Mouse (Mus musculus): ENCODE measurements around the gene Pde5a. TPM values are rescaled to one million over a fixed set of nuclear protein-coding genes. Genes with fewer than 3 reads are reported as not detected.
A peak's percentile ranks its signal among the peaks of the same experiment; 100 is the strongest.

The Pde5a gene
- total RNA-seq (2021) = 1 to 10 TPM; 1.7 to 2.0 TPM
- long read RNA-seq, experiment 1 = 0 reads
- long read RNA-seq, experiment 2 = 0 reads

- peak; percentile 84 for DNase-seq
- TF ChIP-seq CTCF (IDR thresholded peaks at IDR 0.05) = peak; percentile 77
- intact Hi-C loops (cut with DNase I) = loop anchor here (5.0 to 10.0 kb wide), 2 partner anchors 67 to 84 kb away; no protein-coding TSS in a partner anchor
- peak within 1 kb of the TSS; percentile 86 for H3K27ac ChIP-seq
- H3K4me3 ChIP-seq = peak within 1 kb of the TSS; percentile 92
Observed at GRCm38 (mm10) chr3:122728852-122729600, at the start of gene Pde5a. Gene Pde5a (plus strand): TSS chr3:122728947.

DNA sequence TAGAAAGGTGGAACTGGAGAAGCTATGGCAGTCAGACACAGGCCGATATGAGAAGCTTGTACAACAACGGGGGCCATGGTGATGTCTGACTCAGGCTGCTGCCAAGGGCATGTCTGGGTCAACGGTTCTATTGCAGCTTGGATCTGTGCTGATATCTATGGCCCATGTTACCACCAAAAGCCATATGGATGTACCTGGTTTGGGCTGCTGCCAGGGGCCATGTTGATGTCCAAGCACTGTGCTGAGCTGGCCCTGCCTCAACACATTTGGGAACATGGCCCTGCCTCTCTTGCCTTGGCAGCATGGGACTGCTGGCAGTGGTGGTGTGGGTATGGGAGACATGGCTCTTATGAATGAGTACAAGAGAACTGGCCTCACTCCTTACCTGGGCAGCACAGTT, 47.9 kb upstream of the Pde5a start:
- no peak for TF ChIP-seq CTCF (IDR thresholded peaks at IDR 0.05)
- intact Hi-C loops (cut with DNase I) = no loop called here
- H3K27ac ChIP-seq = no peak overlapping the region

GRCm38 (mm10) chr3:122682352-122682751, 46.4 kb upstream of the Pde5a start:
- no peak for TF ChIP-seq CTCF (IDR thresholded peaks at IDR 0.05)
- intact Hi-C loops (cut with DNase I) = no loop called here
- DNase-seq = no peak
- Histone ChIP-seq H3K4me3 (no peak overlapping the region), H3K27ac (no peak overlapping the region)

More for the DNA sequence above, 47.9 kb upstream of the Pde5a start:
- no peak for DNase-seq
- no peak overlapping the region for H3K4me3 ChIP-seq

DNA sequence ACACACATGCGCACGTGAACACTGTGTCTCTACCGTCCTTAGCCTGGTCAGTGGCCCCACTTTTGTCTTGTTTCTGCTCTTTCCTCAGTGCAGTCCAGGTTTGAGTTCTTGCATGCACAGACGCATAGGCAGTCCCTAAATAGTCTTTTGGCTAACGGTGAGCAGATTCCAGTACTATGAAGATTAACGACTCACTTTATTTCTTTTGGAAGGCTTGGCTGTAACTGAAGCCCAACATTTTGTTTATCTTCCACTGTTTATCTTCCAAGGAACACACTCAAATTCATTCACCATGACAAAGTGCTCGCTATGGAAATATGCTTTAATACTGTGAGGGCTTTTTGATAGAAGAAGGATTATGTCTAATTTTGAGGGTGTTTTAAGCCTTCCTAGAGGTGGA, 43.9 kb upstream of the Pde5a start:
- TF ChIP-seq CTCF (IDR thresholded peaks at IDR 0.05) = no peak
- intact Hi-C loops (cut with DNase I) = no loop called here
- Histone ChIP-seq H3K27ac (no peak overlapping the region), H3K4me3 (no peak overlapping the region)
- DNase-seq = no peak

GRCm38 (mm10) chr3:122693039-122693438, 35.7 kb upstream of the Pde5a start:
- no peak for DNase-seq
- intact Hi-C loops (cut with DNase I) = no loop called here
- no peak for TF ChIP-seq CTCF (IDR thresholded peaks at IDR 0.05)
- Histone ChIP-seq H3K4me3 (no peak overlapping the region), H3K27ac (no peak overlapping the region)

- Histone ChIP-seq H3K4me3 (no peak overlapping the region), H3K27ac (no peak overlapping the region)
- no peak for TF ChIP-seq CTCF (IDR thresholded peaks at IDR 0.05)
- no peak for DNase-seq
- intact Hi-C loops (cut with DNase I) = no loop called here
Observed at GRCm38 (mm10) chr3:122695870-122696269, 32.9 kb upstream of the Pde5a start.

- H3K27ac ChIP-seq = no peak overlapping the region
Observed at GRCm38 (mm10) chr3:122696672-122697071, 32.1 kb upstream of the Pde5a start.

DNA sequence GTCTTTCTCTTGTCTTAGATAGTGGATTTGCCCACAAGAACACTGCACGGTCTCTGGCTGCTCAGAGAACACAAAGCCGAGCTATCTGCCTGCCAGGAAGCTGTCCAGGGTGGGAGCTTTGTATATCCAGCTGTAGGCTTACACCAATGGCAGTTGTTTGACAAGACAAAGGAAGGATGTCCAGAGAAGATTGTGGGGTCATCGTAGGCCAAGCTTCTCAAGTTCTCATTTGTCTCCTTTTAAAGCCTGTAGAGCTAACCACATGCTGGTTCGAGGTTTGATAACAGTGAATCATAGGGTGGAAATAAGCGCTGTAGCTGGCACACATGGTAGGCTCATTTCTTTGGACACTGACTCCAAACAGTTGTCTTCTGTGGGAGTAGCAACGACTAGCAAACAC, 24.5 kb upstream of the Pde5a start:
- intact Hi-C loops (cut with DNase I) = no loop called here
- no peak for TF ChIP-seq CTCF (IDR thresholded peaks at IDR 0.05)
- no peak for DNase-seq
- peak overlapping the region; percentile 20; the same call in 1 of the 2 replicates for H3K27ac ChIP-seq
- no peak overlapping the region for H3K4me3 ChIP-seq

More at GRCm38 (mm10) chr3:122696672-122697071, 32.1 kb upstream of the Pde5a start:
- DNase-seq = no peak
- intact Hi-C loops (cut with DNase I) = no loop called here
- H3K4me3 ChIP-seq = no peak overlapping the region
- TF ChIP-seq CTCF (IDR thresholded peaks at IDR 0.05) = no peak

GRCm38 (mm10) chr3:122705246-122705645, 23.5 kb upstream of the Pde5a start:
- intact Hi-C loops (cut with DNase I) = no loop called here
- DNase-seq = no peak
- Histone ChIP-seq H3K27ac (no peak overlapping the region), H3K4me3 (no peak overlapping the region)
- TF ChIP-seq CTCF (IDR thresholded peaks at IDR 0.05) = no peak

DNA sequence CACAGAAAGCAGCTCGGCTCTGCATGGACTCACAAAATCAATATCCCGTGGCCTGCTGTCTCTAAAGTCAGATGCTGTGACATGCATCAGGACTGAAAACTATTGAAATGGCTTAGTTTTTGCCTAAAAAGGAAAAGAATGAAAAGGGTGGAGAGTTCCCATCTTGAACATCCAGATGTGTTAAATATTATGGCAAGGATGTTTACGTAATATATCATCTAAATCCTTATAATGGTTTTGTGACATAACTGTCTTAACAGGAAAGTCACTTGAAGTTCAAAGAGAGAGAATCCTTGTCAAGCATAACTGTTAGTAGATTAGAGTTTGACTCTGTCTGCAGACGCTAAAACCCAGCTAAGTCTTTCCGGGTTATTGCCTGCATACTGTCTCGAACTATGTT, 20.3 kb upstream of the Pde5a start:
- H3K27ac ChIP-seq = no peak overlapping the region
- intact Hi-C loops (cut with DNase I) = no loop called here
- H3K4me3 ChIP-seq = no peak overlapping the region
- DNase-seq = no peak
- TF ChIP-seq CTCF (IDR thresholded peaks at IDR 0.05) = no peak

GRCm38 (mm10) chr3:122710141-122710540, 18.6 kb upstream of the Pde5a start:
- no peak for TF ChIP-seq CTCF (IDR thresholded peaks at IDR 0.05)
- Histone ChIP-seq H3K4me3 (no peak overlapping the region), H3K27ac (no peak overlapping the region)
- DNase-seq = no peak
- intact Hi-C loops (cut with DNase I) = no loop called here

DNA sequence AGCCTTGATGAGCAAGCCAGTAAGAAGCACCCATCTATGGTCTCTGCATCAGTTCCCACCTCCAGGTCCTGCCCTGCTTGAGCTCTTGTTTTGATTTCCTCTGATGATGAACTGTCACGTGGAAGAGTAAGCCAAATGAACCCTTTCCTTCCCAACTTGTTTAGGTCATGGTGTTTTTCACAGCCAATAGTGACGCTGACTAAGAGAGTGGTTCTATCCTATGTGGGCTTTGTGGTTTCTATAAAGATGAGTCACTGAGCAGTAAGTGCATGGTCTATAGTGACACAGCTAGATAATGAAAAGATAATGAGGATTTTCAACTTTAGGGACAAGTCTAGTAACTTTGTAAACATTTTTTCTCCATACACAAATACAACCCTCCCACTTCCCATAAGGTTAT, 10.1 kb upstream of the Pde5a start:
- intact Hi-C loops (cut with DNase I) = no loop called here
- TF ChIP-seq CTCF (IDR thresholded peaks at IDR 0.05) = no peak
- no peak overlapping the region for H3K27ac ChIP-seq
- no peak for DNase-seq
- H3K4me3 ChIP-seq = no peak overlapping the region

- intact Hi-C loops (cut with DNase I) = loop anchor here (10.0 kb wide), 1 partner anchor 77 kb away; no protein-coding TSS in a partner anchor
- DNase-seq = no peak
- H3K4me3 ChIP-seq = no peak overlapping the region
- TF ChIP-seq CTCF (IDR thresholded peaks at IDR 0.05) = no peak
- no peak overlapping the region for H3K27ac ChIP-seq
Observed at GRCm38 (mm10) chr3:122721522-122721921, 7.2 kb upstream of the Pde5a start.

DNA sequence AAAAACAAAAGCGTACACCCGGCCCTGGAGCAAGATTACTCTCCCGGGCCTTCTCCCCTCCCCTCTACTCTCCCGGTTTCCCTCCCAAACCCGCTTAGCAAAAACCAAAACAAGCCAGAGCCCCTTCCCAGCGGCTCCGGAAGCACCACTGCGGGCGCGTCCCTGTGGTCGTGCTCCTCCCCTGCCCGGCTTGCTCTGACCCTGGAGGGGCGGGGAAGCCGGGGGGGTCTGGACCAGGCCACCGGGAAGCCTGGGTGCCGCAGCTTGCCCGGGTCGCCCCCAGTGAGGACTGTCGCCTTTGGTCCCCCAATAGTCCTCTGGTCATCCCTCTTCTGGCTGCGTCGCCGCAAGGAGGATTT, 833 bp downstream of the Pde5a start:
- Histone ChIP-seq H3K27ac (peak overlapping the region; percentile 86), H3K4me3 (peak overlapping the region; percentile 92)
- intact Hi-C loops (cut with DNase I) = loop anchor here (5.0 to 10.0 kb wide), 2 partner anchors 67 to 85 kb away; no protein-coding TSS in a partner anchor
- no peak for TF ChIP-seq CTCF (IDR thresholded peaks at IDR 0.05)
- DNase-seq = peak; percentile 62

All from gastrocnemius, adult 2 months (tissue).